Mouse (Mus musculus) naive thymus-derived CD4-positive, alpha-beta T cell, adult 2 months (primary cell): ENCODE data around the gene Cygb.
"Not testable (repeated sequence)": the region's sequence is repeated elsewhere in the genome, so short reads cannot be mapped to it uniquely, and the experiment has no call there.

Experiments used
- DNase-seq: peaks from one replicate; pipeline ENCODE4 v3.0.0-alpha.2; 2011; ENCODE audit warnings: low read depth

The Cygb gene

DNA sequence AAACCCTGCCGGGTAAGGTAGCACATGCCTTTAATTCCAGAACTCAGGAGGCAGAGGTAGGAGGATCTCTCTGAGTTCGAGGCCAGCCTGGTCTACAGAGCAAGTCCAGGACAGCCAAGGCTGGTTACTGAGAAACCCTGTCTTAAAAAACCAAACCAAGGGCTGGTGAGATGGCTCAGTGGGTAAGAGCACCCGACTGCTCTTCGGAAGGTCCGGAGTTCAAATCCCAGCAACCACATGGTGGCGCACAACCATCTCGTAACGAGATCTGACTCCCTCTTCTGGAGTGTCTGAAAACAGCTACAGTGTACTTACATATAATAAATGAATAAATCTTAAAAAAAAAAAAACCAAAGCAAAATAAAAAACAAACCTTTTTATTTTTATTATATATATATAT is 17.5 kb downstream of the Cygb start:
- DNase-seq, result not testable (repeated sequence)

GRCm38 (mm10) chr11:116632962-116633361 is 21.2 kb downstream of the Cygb start:
- DNase-seq, result no peak

- no peak for DNase-seq
These were observed 23.7 kb downstream of the Cygb start for GRCm38 (mm10) chr11:116630171-116630965.

DNA sequence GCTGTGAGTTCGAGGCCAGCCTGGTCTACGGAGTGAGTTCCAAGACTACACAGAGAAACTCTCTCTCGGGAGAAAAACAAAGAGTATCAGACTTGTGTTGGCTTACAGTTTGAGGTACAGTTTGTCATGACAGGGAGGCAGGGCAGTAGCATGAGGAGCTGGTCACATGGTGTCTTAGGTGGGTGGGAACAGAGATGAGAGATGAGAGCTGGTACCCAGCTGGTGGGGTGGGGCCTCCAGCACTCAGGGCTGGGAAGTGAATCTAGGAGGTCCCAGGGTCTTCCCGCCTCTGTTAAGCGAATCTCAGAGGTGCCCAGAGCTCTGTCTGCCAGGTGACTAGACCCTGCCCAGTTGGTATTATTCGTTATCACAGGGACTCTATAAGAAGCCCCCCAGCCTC is 24.6 kb downstream of the Cygb start:
- no peak for DNase-seq

GRCm38 (mm10) chr11:116628712-116629111 is 25.4 kb downstream of the Cygb start:
- DNase-seq, result peak; percentile 94

GRCm38 (mm10) chr11:116627072-116628020 is 26.8 kb downstream of the Cygb start:
- peak; percentile 74 for DNase-seq

DNA sequence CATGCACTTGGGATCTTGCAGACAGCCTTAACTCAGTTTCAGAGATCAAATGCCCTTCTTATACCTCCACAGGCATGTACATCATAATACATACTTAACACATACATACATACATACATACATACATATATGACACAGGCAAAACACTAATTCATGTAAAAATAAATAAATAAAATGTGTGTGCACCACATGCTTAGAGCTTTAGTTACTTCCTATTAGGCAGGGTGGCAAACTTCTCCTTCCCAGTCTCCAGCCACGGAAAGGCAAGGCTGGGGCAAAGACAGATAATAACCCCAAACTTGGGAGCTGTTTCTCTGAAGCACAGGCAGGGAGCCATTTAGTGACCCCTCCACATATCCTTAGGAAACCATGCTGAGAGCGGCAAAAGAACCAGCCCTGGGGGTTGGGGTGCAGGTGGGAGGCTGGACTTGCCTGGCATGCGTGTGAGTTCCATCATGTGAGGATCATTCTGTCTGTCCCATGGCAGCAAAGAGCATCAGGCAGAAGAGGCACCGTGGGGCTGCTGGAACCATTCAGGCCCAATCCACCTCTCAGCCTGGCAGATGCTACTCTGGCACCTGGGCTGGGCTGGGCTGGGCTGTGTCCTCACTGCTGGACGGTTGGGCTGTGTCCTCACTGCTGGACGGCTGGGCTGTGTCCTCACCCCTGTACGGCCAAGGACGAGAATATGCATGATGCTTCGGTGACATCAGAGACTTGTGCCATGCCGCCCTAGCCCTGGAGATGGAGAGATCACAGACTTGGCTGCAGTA is 27.6 kb downstream of the Cygb start, which contains the start of gene Rhbdf2:
Gene Rhbdf2 (minus strand): TSS at position 721 of the 773 bp plus-strand sequence.
- DNase-seq, result no peak

DNA sequence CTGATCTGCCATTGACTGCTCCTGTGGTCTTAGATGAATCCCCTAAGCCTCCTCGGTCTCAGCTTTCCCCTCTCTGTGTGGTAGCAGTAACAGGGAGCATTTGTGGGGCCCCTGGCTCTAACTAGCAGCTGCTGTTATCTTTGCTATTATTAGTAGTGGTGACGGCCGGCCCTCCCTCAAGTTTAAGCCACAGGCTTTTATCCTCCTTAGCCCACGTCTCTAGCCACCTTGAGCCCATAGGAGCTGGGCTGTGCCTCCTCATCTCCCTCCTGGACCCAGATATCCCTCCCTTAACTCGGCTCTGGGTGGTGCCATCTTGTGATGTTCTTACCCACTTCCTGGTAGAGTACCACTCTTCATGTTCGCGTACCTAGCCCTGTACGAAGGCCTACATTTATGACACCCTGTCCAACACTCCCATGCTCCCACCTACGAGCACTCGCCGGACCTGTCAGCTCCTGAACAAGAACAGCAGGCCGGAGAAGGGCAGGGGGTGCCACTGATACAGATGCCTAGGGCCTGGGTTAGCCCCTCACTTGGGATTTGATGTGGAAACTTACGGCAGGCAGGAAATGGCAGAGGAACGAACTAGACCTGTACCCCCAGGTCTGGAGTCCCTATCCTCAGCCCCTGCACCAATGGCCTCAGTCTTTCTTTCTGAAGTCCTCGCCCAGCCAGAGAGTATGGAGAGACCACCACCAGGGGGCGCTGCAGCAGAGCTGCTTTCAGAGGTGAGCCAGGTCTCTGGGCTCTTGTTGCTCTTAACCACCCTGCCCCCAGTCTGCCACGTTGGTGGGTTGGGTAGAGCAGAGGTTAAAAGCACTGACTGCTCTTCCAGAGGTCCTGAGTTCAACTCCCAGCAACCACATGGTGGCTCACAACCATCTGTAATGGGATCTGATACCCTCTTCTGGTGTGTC is 28.8 kb downstream of the Cygb start:
- peak; percentile 85 for DNase-seq

DNA sequence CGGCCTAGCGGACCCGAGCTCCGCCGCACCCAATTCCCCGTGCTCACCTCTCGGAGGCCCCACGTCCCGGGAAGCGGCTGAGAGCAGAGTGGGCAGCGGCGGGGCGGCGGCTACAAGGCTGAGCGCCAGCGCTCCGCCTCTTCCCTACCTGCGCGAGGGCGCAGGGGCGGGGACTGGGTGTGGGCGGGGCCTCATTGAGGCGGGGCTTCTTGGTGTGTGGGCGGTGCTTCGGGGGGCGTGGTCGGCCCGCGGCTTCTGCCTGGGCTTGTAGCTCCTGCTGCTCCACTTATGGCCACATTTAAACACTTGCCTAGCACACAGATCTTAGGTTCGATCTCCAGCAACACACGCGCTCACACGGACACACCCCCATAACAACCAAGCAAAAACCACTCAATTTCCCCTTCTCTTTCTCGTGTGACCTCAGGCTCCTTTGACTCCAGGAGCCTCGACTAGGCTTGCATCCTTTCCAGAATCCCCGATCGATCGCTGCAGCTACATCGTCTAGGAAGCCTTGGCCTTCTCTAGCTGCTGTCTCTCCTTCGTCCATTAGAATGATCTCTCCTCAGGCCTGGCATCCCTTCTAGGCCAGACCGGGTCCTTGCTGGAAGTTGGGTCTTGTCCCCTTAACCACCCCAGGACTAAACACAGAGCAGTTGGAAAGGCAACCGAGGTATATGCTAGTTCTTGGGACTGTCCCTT is 29.8 kb downstream of the Cygb start:
- peak; percentile 96 for DNase-seq

GRCm38 (mm10) chr11:116623281-116624124 is 30.6 kb downstream of the Cygb start:
- peak; percentile 58 for DNase-seq

DNA sequence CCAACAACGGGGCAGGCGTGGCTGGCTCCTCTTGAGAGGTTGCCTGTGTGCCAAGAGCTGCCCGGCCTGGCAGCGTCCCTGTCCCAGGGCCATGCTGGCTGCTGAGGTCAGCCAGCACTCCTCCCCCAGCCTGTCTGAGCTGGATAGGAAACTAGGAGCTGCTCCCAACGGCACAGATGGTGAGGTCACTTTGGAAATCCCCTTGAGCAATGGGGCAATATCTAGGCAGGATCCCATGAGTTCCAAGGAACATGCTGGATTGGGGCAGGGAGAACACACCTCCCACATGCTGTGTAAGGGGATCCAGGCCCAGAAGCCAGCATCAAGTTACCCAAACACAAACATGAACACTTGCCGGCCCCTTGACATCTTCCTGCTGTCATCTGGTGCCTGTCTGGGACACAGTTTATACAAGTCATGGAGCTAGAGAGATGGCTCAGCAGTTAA is 32.8 kb downstream of the Cygb start:
- DNase-seq, result no peak

DNA sequence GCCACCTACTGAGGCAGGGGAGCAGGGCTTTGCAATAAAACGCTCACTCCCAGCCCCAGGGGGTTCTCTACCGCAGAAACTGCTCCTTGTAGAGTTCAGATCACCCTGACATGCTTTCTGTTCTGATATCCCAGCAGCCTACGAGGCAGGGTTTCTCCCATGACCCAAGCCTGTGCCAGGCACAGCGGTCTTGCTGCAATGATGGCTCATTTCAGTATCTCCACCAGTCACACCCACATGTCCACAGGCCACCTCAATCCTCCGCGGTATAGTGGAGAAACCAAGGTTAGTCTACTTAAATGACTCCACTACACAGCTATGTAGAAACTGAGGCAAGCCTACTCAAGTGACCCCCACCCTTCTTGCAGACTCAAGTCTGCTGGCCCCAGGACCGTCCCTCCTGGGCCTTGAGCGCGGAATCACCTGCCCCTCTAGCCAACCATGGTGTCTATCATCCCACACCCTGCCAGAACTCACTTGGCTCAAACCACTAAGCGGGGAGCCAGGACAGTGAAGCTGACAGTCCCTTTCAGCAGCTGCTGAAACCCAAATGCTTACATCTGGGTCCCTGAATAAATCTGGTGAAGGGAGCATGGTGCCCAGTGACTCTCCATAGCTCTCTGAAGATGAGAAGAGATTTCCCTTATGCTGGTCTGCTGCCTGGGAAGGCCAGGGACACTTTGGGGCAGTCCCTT is 33.4 kb downstream of the Cygb start:
- DNase-seq, result no peak

GRCm38 (mm10) chr11:116620073-116620472 is 34.0 kb downstream of the Cygb start:
- DNase-seq, result no peak

GRCm38 (mm10) chr11:116619561-116619960 is 34.6 kb downstream of the Cygb start:
- DNase-seq, result no peak

DNA sequence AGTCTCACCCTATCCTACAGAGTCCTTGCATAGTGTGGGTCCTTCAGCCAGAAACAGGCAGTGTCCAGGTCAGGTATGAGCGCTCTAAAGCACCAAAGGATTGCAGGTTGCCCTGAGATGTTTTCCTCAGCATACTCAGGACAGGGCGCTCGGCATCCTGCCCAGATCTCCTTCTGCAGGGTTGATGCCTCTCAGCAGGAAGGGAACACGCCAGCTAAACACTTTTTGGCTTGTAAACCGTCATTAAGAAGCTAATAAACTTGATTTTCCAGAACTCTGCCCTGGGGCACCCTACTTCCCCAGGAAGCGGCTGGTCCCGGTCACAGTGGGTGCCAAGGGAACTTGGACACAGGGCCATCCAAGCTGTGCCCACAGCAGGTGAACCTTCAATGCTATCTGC is 35.0 kb downstream of the Cygb start:
- DNase-seq, result no peak

DNA sequence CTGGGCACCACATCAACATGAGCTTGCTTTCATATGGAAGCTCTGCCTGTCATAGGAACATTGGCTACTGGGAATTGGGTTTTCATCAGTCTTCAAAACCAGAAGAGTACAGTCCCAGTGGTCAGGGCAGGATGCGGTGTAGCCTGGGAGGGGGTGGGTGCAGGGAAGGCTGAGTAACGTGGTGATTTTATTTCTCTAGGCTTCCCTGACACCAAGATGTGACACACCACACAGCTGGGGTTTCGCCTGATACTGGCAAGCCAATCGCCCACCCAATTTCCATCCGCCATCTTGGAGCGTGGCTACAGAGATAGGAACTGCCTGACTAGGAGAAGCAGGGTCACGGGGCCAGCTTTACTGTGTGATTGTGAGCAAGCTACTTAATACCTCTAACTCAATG is 35.4 kb downstream of the Cygb start:
- no peak for DNase-seq

GRCm38 (mm10) chr11:116617641-116618040 is 36.5 kb downstream of the Cygb start:
- no peak for DNase-seq

- peak; percentile 45 for DNase-seq
These were observed 37.5 kb downstream of the Cygb start for GRCm38 (mm10) chr11:116616438-116617118.
